Mouse (Mus musculus) intestine, postnatal 0 days (tissue): ENCODE measurements around the gene Dgkb. TPM values are rescaled to one million over a fixed set of nuclear protein-coding genes. Genes with fewer than 3 reads are reported as not detected.

Experiments used
- ATAC-seq: fragments of 200-750 bp; cut with Nextera tagmentation; 2 replicates; pipeline ENCODE4 v1.8.0; 2017; ENCODE audit warnings: mild to moderate bottlenecking, moderate TSS enrichment, moderate library complexity
- H3K27ac ChIP-seq: fragments of 300-500 bp; sonication (generic); 2 replicates; pipeline ENCODE4 v1.5.1; 2014; ENCODE audit warnings: mild to moderate bottlenecking, low read depth, low read length, moderate library complexity
- H3K27me3 ChIP-seq: fragments of 300-500 bp; sonication (generic); replicated peaks from 2 replicates; pipeline ENCODE4 v1.6.1; 2014; ENCODE audit warnings: low read length, mixed read lengths; ENCODE audit not compliant: control insufficient read depth, insufficient read depth
- H3K36me3 ChIP-seq: fragments of 300-500 bp; sonication (generic); 2 replicates; pipeline ENCODE4 v1.6.1; 2014; ENCODE audit warnings: mild to moderate bottlenecking, moderate library complexity; ENCODE audit not compliant: control insufficient read depth, insufficient read depth
- H3K4me1 ChIP-seq: fragments of 300-500 bp; sonication (generic); replicated peaks from 2 replicates; pipeline ENCODE4 v1.6.1; 2014; ENCODE audit warnings: antibody characterized with exemption, low read length, mixed read lengths; ENCODE audit not compliant: control insufficient read depth, insufficient read depth
- H3K4me2 ChIP-seq: fragments of 300-500 bp; sonication (generic); replicated peaks from 2 replicates; pipeline ENCODE4 v1.6.1; 2014; ENCODE audit warnings: low read depth, mild to moderate bottlenecking, moderate library complexity
- H3K4me3 ChIP-seq: fragments of 300-500 bp; sonication (generic); 2 replicates; pipeline ENCODE4 v1.5.1; 2014; ENCODE audit warnings: low read depth, low read length
- H3K9ac ChIP-seq: fragments of 300-500 bp; sonication (generic); 2 replicates; pipeline ENCODE4 v1.6.1; 2014; ENCODE audit warnings: mild to moderate bottlenecking, low read depth, low read length
- H3K9me3 ChIP-seq: fragments of 300-500 bp; sonication (generic); 2 replicates; pipeline ENCODE4 v1.6.1; 2016; ENCODE audit warnings: mixed run types; ENCODE audit not compliant: control insufficient read depth
- CTCF ChIP-seq: sonication (generic); IDR thresholded peaks from 2 replicates; pipeline ENCODE4 v1.5.1; 2016; ENCODE audit warnings: low read depth, mild to moderate bottlenecking, control low read depth, antibody characterized with exemption, moderate library complexity
- WGBS: fragments of 180-500 bp; shearing (Covaris S2); extraction: QIAGEN DNeasy Blood & Tissue Kit; methylation state at CpG from one replicate; pipeline ENCODE4 v1.1.7; 2014; 5-methylcytosine and 5-hydroxymethylcytosine counted together
- polyA plus RNA-seq: library from polyadenylated mRNA; unstranded; fragments of >200 nt; fragmentation: Nextera tagmentation; extraction: Ambion mirVana; gene quantifications from 2 replicates; pipeline ENCODE4 v1.2.1, GENCODE M21; 2015

The Dgkb gene
- polyA plus RNA-seq, 1 experiment from 2014 or later: 5.0 TPM

DNA sequence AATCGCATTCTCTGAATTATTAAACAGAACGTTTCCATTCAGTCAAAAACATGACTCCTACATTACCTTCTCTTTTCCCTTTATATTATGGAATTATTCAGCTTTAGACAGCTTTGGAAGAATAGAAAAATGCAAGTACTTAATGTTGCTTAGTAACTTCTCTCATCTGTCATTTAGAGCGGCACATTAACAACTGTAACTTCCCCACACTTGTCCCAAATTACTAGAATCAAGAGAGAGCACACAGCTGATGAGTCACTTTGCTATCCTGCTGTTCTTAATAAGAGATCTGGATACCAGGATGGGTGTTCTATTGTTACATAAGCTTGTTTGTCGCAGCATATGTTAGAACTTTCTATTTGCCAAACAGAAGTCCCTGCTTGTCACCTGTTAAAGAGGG lies 71.9 kb downstream of the Dgkb start:
- WGBS: 81% methylated on average over 4 of the region's 4 CpGs
- no peak overlapping the region for H3K9ac ChIP-seq
- H3K36me3 ChIP-seq: no peaks in the 10 kb centered on the region
- TF ChIP-seq CTCF: no peak
- H3K4me1 ChIP-seq: no peaks in the 10 kb centered on the region
- H3K9me3 ChIP-seq: no peaks in the 10 kb centered on the region
- no peak overlapping the region for H3K4me2 ChIP-seq
- ATAC-seq: no peak
- H3K27me3 ChIP-seq: no peaks in the 10 kb centered on the region
- no peak overlapping the region for H3K27ac ChIP-seq
- no peak overlapping the region for H3K4me3 ChIP-seq

DNA sequence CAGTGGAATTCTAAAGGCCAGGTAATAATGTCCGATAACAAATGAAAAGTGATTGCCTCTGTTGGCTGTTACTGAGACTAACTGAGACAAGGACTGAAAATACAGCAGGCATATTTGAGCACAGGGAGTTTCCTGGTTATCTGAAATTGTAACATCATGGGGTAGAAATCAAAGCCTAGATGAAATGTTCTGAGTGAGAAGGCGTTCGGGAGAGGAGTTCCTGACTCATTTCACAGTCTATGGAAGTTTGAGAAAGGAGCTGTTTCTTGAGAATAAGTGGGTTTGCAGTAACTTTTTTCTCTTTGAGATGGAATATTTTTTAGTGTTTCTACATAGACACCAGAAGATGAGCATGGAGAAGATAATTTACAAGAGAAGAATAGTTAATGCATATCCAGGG lies 73.8 kb downstream of the Dgkb start:
- TF ChIP-seq CTCF: no peak
- no peaks in the 10 kb centered on the region for H3K36me3 ChIP-seq
- H3K9me3 ChIP-seq: no peaks in the 10 kb centered on the region
- WGBS: 84% methylated on average over 3 of the region's 3 CpGs
- H3K27ac ChIP-seq: no peak overlapping the region
- H3K4me3 ChIP-seq: no peak overlapping the region
- H3K9ac ChIP-seq: no peak overlapping the region
- ATAC-seq: no peak
- no peaks in the 10 kb centered on the region for H3K27me3 ChIP-seq
- H3K4me1 ChIP-seq: no peaks in the 10 kb centered on the region
- no peak overlapping the region for H3K4me2 ChIP-seq

DNA sequence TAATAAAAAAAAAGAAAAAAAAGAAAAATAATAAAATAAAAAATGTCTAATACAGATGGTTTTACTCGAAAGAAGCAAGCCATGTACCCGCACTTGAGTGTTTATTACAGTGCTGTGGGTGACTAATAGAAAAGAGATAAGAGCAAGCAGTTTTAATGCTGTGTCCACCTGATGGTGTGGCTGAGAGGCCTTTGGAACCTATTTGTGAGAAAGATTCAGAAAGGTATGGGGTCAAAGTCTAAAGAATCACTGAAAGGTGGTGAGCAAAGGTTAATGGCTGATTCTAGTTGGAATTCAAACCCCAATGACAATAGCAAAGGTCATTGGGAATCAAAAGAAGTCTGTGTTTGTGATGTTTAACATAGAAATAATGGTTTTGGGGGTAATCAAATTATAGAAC lies 124.6 kb downstream of the Dgkb start:
- ATAC-seq: peak; percentile 98
- no peak overlapping the region for H3K4me2 ChIP-seq
- TF ChIP-seq CTCF: no peak
- H3K27ac ChIP-seq: no peak overlapping the region
- H3K9ac ChIP-seq: no peak overlapping the region
- WGBS: 66% methylated on average over 2 of the region's 2 CpGs
- no peaks in the 10 kb centered on the region for H3K27me3 ChIP-seq
- no peaks in the 10 kb centered on the region for H3K36me3 ChIP-seq
- H3K4me1 ChIP-seq: no peaks in the 10 kb centered on the region
- H3K9me3 ChIP-seq: no peaks in the 10 kb centered on the region
- H3K4me3 ChIP-seq: no peak overlapping the region

DNA sequence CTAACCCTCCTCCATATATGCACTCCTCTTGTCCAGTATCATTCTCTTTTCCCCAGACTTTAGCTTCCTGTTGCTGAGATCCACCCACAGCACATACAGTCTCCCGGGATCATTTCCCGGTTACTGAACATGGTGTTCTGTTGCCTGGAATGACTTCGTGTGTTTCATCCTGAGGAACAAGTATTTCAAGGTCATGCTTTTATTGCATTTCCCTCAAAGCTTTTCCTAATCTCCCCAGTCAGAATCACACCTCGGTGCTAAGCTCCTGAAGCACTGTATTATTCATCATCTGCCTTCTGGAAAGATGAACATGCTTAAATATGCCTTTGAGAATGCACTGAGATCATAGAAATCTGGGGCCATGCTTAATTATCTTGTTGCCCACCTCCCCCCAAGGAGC lies 138.7 kb downstream of the Dgkb start:
- no peak overlapping the region for H3K27ac ChIP-seq

DNA sequence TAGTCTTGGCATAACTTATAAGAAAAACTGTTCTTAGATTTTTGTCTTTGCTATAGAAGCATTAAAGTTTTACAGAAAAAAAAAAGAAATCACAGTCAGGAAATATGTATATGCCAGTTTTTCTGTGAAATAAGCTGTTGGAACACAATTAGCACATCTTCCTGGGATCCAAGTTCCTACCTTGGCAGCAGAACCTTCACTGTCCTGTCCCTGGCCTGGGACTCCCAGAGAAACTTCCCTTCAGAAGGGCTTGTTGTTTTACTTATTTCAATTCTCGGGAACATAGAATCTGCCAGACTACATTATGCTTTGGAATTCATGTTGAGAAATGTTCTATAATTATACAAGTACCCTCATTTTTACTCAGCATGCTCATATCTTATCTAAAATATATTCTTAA lies 154.0 kb downstream of the Dgkb start:
- Histone ChIP-seq H3K27ac (no peak overlapping the region), H3K9ac (no peak overlapping the region)
- 71% methylated on average over 1 of the region's 1 CpGs for WGBS

More for the DNA sequence above, 138.7 kb downstream of the Dgkb start:
- H3K9ac ChIP-seq: no peak overlapping the region
- no peaks in the 10 kb centered on the region for H3K9me3 ChIP-seq
- H3K36me3 ChIP-seq: no peaks in the 10 kb centered on the region
- no peak for ATAC-seq
- H3K4me3 ChIP-seq: no peak overlapping the region
- WGBS: 63% methylated on average over 4 of the region's 4 CpGs
- no peaks in the 10 kb centered on the region for H3K4me1 ChIP-seq
- no peak for TF ChIP-seq CTCF
- H3K27me3 ChIP-seq: no peaks in the 10 kb centered on the region
- H3K4me2 ChIP-seq: no peak overlapping the region

DNA sequence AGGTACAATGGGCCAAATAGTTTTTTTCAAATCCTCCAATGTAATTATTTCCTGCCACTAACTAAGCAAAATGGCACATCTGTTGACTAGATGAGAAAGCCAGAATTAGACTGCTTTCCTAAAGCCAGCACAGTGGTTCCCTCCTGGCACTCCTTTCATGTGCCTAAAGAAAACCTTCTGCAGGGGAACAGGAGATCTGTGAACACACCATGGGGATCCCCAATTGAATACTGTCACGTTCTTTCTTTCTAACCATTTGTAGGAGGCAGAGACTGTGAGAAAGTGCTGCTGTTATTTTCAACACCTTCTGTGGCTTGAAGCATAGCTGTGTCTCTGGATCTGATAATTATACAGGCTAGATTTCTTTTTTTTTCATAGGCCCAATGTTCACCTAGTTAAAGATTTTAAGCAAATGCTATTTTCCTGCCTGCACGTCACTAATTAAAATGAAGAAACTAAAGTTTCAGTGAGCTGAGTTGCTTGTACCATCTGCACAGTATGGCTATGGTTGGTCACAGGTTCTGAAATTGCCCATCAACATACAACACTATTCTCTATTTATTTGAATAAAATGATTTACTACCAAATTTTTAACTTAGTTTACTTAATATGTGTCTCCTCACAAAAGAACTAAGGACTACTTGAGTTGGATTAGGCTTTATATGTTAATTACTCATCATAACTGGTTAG lies 161.1 kb downstream of the Dgkb start:
- Histone ChIP-seq H3K36me3 (no peaks in the 10 kb centered on the region), H3K4me3 (no peak overlapping the region), H3K4me1 (no peaks in the 10 kb centered on the region), H3K27me3 (no peaks in the 10 kb centered on the region), H3K9me3 (no peaks in the 10 kb centered on the region), H3K9ac (no peak overlapping the region), H3K4me2 (no peak overlapping the region), H3K27ac (no peak overlapping the region)
- ATAC-seq: no peak
- no peak for TF ChIP-seq CTCF
- WGBS: 78% methylated on average over 2 of the region's 2 CpGs

More for the DNA sequence above, 154.0 kb downstream of the Dgkb start:
- Histone ChIP-seq H3K4me1 (no peaks in the 10 kb centered on the region), H3K27me3 (no peaks in the 10 kb centered on the region), H3K4me2 (no peak overlapping the region), H3K4me3 (no peak overlapping the region), H3K36me3 (no peaks in the 10 kb centered on the region), H3K9me3 (no peaks in the 10 kb centered on the region)
- no peak for TF ChIP-seq CTCF
- no peak for ATAC-seq
